Mouse (Mus musculus) cerebellum, adult 11 months (tissue): Measurements from ENCODE around the gene Rab3gap2.

Experiments used
- DNase-seq: peaks from one replicate; pipeline ENCODE4 v3.0.0; 2022

Gene Rab3gap2

GRCm38 (mm10) chr1:185334136-185334535 is 130.2 kb downstream of the Rab3gap2 start:
- no peak for DNase-seq

GRCm38 (mm10) chr1:185335231-185335765 is 131.4 kb downstream of the Rab3gap2 start:
- DNase-seq, result no peak
